8 mouse cellular contexts compared by ENCODE assay signal in genomic region chr13:21750159-21751017, GRCm38 (mm10). TPM values are rescaled to one million over a fixed set of nuclear protein-coding genes. Genes with fewer than 3 reads are reported as not detected.
DNase-seq lines count a peak whose midpoint lies in the region; ATAC-seq and TF ChIP-seq lines count a peak whose summit lies in the region.
"Not testable (repeated sequence)": the region's sequence is repeated elsewhere in the genome, so short reads cannot be mapped to it uniquely, and the experiment has no call there.

Gene Hist1h4k (minus strand): TSS chr13:21750505.

- 0% methylated on average over 43 of the region's 56 CpGs for WGBS in hindbrain, postnatal 0 days

- peak within 1 kb of the TSS; percentile 46 for H3K4me3 ChIP-seq in hindbrain, postnatal 0 days (ENCODE audit: low read length)

- H3K9ac ChIP-seq in hindbrain, postnatal 0 days (replicated peaks; ENCODE audit: low read length), result peak within 1 kb of the TSS; percentile 56

- not testable (repeated sequence) for TF ChIP-seq CTCF in hindbrain, postnatal 0 days (IDR thresholded peaks at IDR 0.05; ENCODE audit: low read depth)

- ATAC-seq in activated CD4-positive, CD25-positive, alpha-beta regulatory T cell, adult 4 months, result peak; percentile 51
- peak; percentile 52 for ATAC-seq in common myeloid progenitor, adult 5-6 weeks (replicated peaks; ENCODE audit: low read depth, poor library complexity, severe bottlenecking)
- peak; percentile 87 for ATAC-seq in hindbrain, postnatal 0 days

- H3K27ac ChIP-seq in hindbrain, postnatal 0 days, result peak within 1 kb of the TSS; percentile 71; the same call in 1 of the 2 replicates

- H3K9me3 ChIP-seq in hindbrain, postnatal 0 days (ENCODE audit: low read length), result not testable (repeated sequence)

- H3K4me2 ChIP-seq in hindbrain, postnatal 0 days (ENCODE audit: low read depth, low read length), result peak within 1 kb of the TSS; percentile 64

- DNase-seq in gastrocnemius, adult 8-10 months (ENCODE audit: low spot score in 2 of 2), result peak; percentile 17 to 31
- peak; percentile 95 for DNase-seq in hindbrain, postnatal 0 days (ENCODE audit: low spot score)
- peak; percentile 88 to 94 for DNase-seq in left cerebral cortex, adult 18-20 months (ENCODE audit: low spot score in 2 of 2)
- peak; percentile 94 for DNase-seq in lung, postnatal 4 days
- DNase-seq in retina, postnatal 7 days (ENCODE audit: low read depth, low spot score), result peak; percentile 69
- peak; percentile 62 to 77 for DNase-seq in urinary bladder, adult 18-20 months (ENCODE audit: low spot score in 2 of 2)

- not testable (repeated sequence) for H3K27me3 ChIP-seq in hindbrain, postnatal 0 days (ENCODE audit: insufficient read depth, low read length)

- not testable (repeated sequence) for H3K4me1 ChIP-seq in hindbrain, postnatal 0 days (ENCODE audit: insufficient read depth, low read length)

- not testable (repeated sequence) for H3K36me3 ChIP-seq in hindbrain, postnatal 0 days (ENCODE audit: insufficient read depth, low read length)

RNA-seq across cellular contexts. Expression of gene Hist1h4k, which starts in this region (rescaled TPM):
- 1 to 10 TPM; 4.8 to 6.3 TPM for polyA plus RNA-seq in activated CD4-positive, CD25-positive, alpha-beta regulatory T cell, adult 4 months (2017; shearing (Covaris generic))
- 4,229 and 5,615 TPM in 2 replicates for total RNA-seq in common myeloid progenitor, adult 5-6 weeks (2017)
- total RNA-seq in gastrocnemius, adult 8-10 months (2022), result 10 to 100 TPM in 1 of 4 experiments, 1 to 10 TPM in 3; 5.0 to 10.8 (median 6.7) TPM
- total RNA-seq in hindbrain, postnatal 0 days (2014; rRNA removed), result 380 and 998 TPM in 2 replicates
- 1.6 and 1.9 TPM in 2 replicates for polyA plus RNA-seq in hindbrain, postnatal 0 days (2015; fragmentation: Nextera tagmentation; extraction: Ambion mirVana)
- 100 to 1,000 TPM; 420 to 436 TPM for total RNA-seq in left cerebral cortex, adult 18-20 months (2021)

Comparison
In these comparisons a context has a peak if more than half of its experiments do, and no peak if none do; other contexts are left out.
1. Peak in every context shown above with its lines: DNase-seq, ATAC-seq, H3K4me3 ChIP-seq and H3K27ac ChIP-seq.
2. RNA of gene Hist1h4k (total RNA-seq): 4,229 to 5,615 TPM in common myeloid progenitor, adult 5-6 weeks, 380 to 998 TPM in hindbrain, postnatal 0 days and 420 to 436 TPM in left cerebral cortex, adult 18-20 months; 5.0 to 10.8 TPM in gastrocnemius, adult 8-10 months; every median in the first group is over 10 times any median in the second.
3. DNase-seq: peak in every context shown above with its lines; median percentile 95 in hindbrain, postnatal 0 days; 94 in lung, postnatal 4 days; 91 in left cerebral cortex, adult 18-20 months; 70 in urinary bladder, adult 18-20 months; 69 in retina, postnatal 7 days; 24 in gastrocnemius, adult 8-10 months.